Mouse (Mus musculus) midbrain, embryonic 11.5 days (tissue): Measurements from ENCODE around the gene Krtap1-4. TPM values are rescaled to one million over a fixed set of nuclear protein-coding genes. Genes with fewer than 3 reads are reported as not detected.

Experiments used
- ATAC-seq: fragments of 200-750 bp; cut with Nextera tagmentation; 2 replicates; pipeline ENCODE4 v1.8.0; 2017; ENCODE audit warnings: moderate TSS enrichment, moderate library complexity; ENCODE audit not compliant: low FRiP score
- DNase-seq: peaks from one replicate; pipeline ENCODE4 v3.0.0; 2015; ENCODE audit warnings: low spot score; ENCODE audit errors: missing footprints
- H3K27ac ChIP-seq: fragments of 300-500 bp; sonication (generic); 2 replicates; pipeline ENCODE4 v1.5.1; 2014; ENCODE audit warnings: low read depth, low read length
- H3K27me3 ChIP-seq: fragments of 300-500 bp; sonication (generic); 2 replicates; pipeline ENCODE4 v1.6.1; 2014; ENCODE audit warnings: mild to moderate bottlenecking, low read length, moderate library complexity, mixed read lengths; ENCODE audit not compliant: control insufficient read depth, insufficient read depth
- H3K36me3 ChIP-seq: fragments of 300-500 bp; sonication (generic); 2 replicates; pipeline ENCODE4 v1.6.1; 2014; ENCODE audit warnings: mild to moderate bottlenecking, low read length, moderate library complexity, mixed read lengths; ENCODE audit not compliant: control insufficient read depth, insufficient read depth
- H3K4me1 ChIP-seq: fragments of 300-500 bp; sonication (generic); 2 replicates; pipeline ENCODE4 v1.6.1; 2014; ENCODE audit warnings: low read length; ENCODE audit not compliant: control insufficient read depth, insufficient read depth
- H3K4me2 ChIP-seq: fragments of 300-500 bp; sonication (generic); 2 replicates; pipeline ENCODE4 v1.6.1; 2014; ENCODE audit warnings: mild to moderate bottlenecking, moderate library complexity
- H3K4me3 ChIP-seq: fragments of 300-500 bp; sonication (generic); 2 replicates; pipeline ENCODE4 v1.5.1; 2014; ENCODE audit warnings: low read depth, low read length
- H3K9ac ChIP-seq: fragments of 300-500 bp; sonication (generic); 2 replicates; pipeline ENCODE4 v1.6.1; 2014; ENCODE audit warnings: low read length
- H3K9me3 ChIP-seq: fragments of 300-500 bp; sonication (generic); 2 replicates; pipeline ENCODE4 v1.6.1; 2016; ENCODE audit warnings: low read length; ENCODE audit not compliant: control insufficient read depth
- WGBS: fragments of 180-500 bp; shearing (Covaris S2); extraction: QIAGEN DNeasy Blood & Tissue Kit; methylation state at CpG from one replicate; pipeline ENCODE4 v1.1.7; 2014; 5-methylcytosine and 5-hydroxymethylcytosine counted together
- polyA plus RNA-seq: library from polyadenylated mRNA; unstranded; fragments of >200 nt; fragmentation: Nextera tagmentation; extraction: Ambion mirVana; gene quantifications from 2 replicates; pipeline ENCODE4 v1.2.1, GENCODE M21; 2014

Gene Krtap1-4
- polyA plus RNA-seq, 1 experiment from 2014 or later: not detected

GRCm38 (mm10) chr11:99590981-99591380 lies 7.5 kb upstream of the Krtap1-4 start, which contains the start of gene Krtap1-3:
TSS of gene Krtap1-3 (minus strand) at chr11:99591339.
- H3K4me1 ChIP-seq: no peaks in the 10 kb centered on the region
- no peak within 1 kb of the TSS for H3K27ac ChIP-seq
- H3K9me3 ChIP-seq: no peaks in the 10 kb centered on the region
- ATAC-seq (no peak), DNase-seq (no peak)
- H3K9ac ChIP-seq: no peak within 1 kb of the TSS
- WGBS: 92% methylated on average over 6 of the region's 6 CpGs
- no peaks in the 10 kb centered on the region for H3K36me3 ChIP-seq
- no peak within 1 kb of the TSS for H3K4me3 ChIP-seq
- H3K4me2 ChIP-seq: no peak within 1 kb of the TSS
- H3K27me3 ChIP-seq: no peaks in the 10 kb centered on the region

DNA sequence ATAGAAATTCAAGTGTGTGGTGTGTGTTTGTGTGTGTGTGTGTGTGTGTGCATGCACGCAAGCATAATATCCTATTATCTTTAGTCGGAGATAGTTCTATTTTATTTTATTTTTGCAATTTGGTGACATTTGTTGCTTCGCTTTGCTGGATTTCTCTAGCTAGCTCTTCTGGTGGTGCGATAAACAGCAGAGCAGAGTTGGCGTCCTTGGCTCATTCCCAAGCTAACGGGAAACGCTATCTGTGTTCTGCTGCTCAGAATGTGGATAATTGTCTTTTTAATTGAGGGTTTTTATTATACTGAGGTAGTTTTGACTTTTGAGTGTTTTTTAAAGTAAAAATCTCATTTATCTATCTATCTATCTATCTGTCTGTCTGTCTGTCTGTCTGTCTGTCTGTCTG lies 1.6 kb upstream of the Krtap1-4 start:
- Histone ChIP-seq H3K9me3 (no peaks in the 10 kb centered on the region), H3K4me1 (no peaks in the 10 kb centered on the region), H3K4me2 (no peak overlapping the region), H3K27ac (no peak overlapping the region), H3K27me3 (no peaks in the 10 kb centered on the region), H3K9ac (no peak overlapping the region), H3K4me3 (no peak overlapping the region), H3K36me3 (no peaks in the 10 kb centered on the region)
- DNase-seq: no peak
- no peak for ATAC-seq
- WGBS: 94% methylated on average over 7 of the region's 7 CpGs

GRCm38 (mm10) chr11:99581564-99581963 lies 1.9 kb downstream of the Krtap1-4 start:
- Histone ChIP-seq H3K27ac (no peak overlapping the region), H3K27me3 (no peaks in the 10 kb centered on the region), H3K4me3 (no peak overlapping the region), H3K4me2 (no peak overlapping the region), H3K36me3 (no peaks in the 10 kb centered on the region), H3K9ac (no peak overlapping the region), H3K9me3 (no peaks in the 10 kb centered on the region), H3K4me1 (no peaks in the 10 kb centered on the region)
- DNase-seq (no peak), ATAC-seq (no peak)
- WGBS: 88% methylated on average over 6 of the region's 6 CpGs

- WGBS: 92% methylated on average over 5 of the region's 5 CpGs
- no peak for ATAC-seq
- no peak overlapping the region for H3K4me2 ChIP-seq
- no peaks in the 10 kb centered on the region for H3K27me3 ChIP-seq
- DNase-seq: no peak
- H3K4me3 ChIP-seq: no peak overlapping the region
- H3K9ac ChIP-seq: no peak overlapping the region
- H3K4me1 ChIP-seq: no peaks in the 10 kb centered on the region
- H3K9me3 ChIP-seq: no peaks in the 10 kb centered on the region
- no peak overlapping the region for H3K27ac ChIP-seq
- no peaks in the 10 kb centered on the region for H3K36me3 ChIP-seq
Measured at GRCm38 (mm10) chr11:99581051-99581450, 2.4 kb downstream of the Krtap1-4 start.

DNA sequence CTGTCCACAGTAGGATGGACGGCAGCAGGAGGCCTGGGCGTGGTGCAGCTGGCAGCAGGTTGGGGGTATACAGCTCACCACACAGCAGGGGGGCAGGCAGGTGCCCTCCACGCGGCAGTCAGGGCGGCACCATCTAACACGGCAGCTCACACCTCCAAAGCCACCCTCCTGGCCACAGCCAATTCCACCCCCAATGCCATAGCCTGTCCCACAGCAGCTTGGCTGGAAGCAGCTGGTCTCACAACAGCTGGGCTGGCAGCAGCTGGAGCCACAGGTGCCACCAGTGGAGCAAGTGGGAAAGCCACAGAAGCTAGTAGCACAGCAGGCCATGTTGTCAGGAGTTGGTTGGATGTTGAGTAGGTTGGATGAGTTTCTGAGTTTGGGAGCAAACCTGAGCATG lies 2.8 kb downstream of the Krtap1-4 start, which contains the start of gene Krtap1-5:
Gene Krtap1-5 (minus strand): TSS at position 381 of the 400 bp plus-strand sequence.
- no peaks in the 10 kb centered on the region for H3K4me1 ChIP-seq
- H3K36me3 ChIP-seq: no peaks in the 10 kb centered on the region
- H3K4me3 ChIP-seq: no peak within 1 kb of the TSS
- H3K27me3 ChIP-seq: no peaks in the 10 kb centered on the region
- ATAC-seq (no peak), DNase-seq (no peak)
- no peak within 1 kb of the TSS for H3K27ac ChIP-seq
- no peaks in the 10 kb centered on the region for H3K9me3 ChIP-seq
- 89% methylated on average over 6 of the region's 6 CpGs for WGBS
- no peak within 1 kb of the TSS for H3K4me2 ChIP-seq
- H3K9ac ChIP-seq: no peak within 1 kb of the TSS

DNA sequence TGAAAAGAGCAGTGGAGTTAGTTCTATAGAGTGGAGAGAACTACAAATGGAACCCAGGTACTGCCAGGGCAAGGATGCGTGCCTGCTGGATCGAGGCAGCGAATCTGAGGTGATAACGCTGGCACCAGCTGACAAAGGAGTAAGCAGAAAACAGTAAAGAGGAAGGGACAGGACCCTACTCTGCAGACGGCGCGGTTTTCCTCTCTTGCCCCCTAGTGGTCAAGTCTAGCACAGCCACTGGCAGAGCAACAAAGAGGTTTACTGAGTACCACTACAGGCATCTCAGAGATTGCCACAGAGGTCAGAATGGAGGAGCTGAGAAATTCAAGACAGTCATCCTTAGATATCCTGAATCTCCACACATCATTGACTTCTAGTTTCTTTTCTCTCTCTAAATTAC lies 9.3 kb downstream of the Krtap1-4 start:
- no peak overlapping the region for H3K9ac ChIP-seq
- no peak overlapping the region for H3K4me3 ChIP-seq
- H3K9me3 ChIP-seq: no peaks in the 10 kb centered on the region
- peak overlapping the region; percentile 1; the same call in 1 of the 2 replicates for H3K4me2 ChIP-seq
- H3K27me3 ChIP-seq: no peaks in the 10 kb centered on the region
- H3K36me3 ChIP-seq: no peaks in the 10 kb centered on the region
- WGBS: under 1% methylated on average over 7 of the region's 7 CpGs
- H3K27ac ChIP-seq: no peak overlapping the region
- H3K4me1 ChIP-seq: no peaks in the 10 kb centered on the region
- peak; percentile 85 for ATAC-seq
- peak; percentile 96 for DNase-seq

DNA sequence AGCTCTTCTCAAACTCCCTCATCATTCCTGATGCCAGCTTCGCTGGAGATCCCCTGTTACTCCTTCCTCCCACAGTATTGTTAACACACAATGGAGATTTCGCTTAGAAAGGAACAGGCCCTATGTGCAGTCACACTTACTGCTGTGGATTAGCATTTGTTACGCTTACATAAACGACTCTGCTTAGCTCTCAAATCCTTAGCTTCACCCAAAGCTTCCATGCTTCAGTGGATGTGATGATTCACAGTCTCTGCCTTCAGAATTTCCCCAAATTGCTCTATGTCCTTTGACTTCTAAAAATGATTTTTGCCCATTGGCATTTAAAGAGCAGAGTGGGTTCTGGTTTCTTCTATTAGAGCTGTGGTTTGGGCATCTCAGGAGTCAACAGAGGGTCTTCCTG lies 10.3 kb downstream of the Krtap1-4 start:
- Histone ChIP-seq H3K27ac (no peak overlapping the region), H3K4me3 (no peak overlapping the region), H3K4me2 (no peak overlapping the region), H3K27me3 (no peaks in the 10 kb centered on the region), H3K36me3 (no peaks in the 10 kb centered on the region), H3K9me3 (no peaks in the 10 kb centered on the region), H3K9ac (no peak overlapping the region), H3K4me1 (no peaks in the 10 kb centered on the region)
- WGBS: 19% methylated on average over 4 of the region's 4 CpGs
- ATAC-seq (no peak), DNase-seq (peak; percentile 87)

DNA sequence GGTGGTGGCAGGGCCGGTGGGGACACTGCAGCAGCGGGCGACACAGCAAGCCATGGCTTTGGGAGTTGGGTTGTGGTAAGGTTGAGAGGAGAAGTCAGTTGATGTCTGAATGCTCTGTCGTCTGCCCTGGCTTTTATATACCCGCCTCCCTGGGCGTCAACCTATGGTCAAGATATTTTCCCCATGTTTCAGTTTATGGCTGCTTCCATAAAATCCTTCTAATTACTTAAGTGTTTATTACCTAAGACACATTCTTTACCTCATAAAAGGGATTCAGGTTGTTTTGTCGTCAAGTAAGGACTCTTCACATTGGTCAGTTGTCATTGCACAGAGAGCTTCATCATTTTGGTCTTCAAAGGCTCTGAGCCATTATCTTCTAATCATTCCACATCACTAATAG lies 16.9 kb downstream of the Krtap1-4 start, which contains the start of gene Krtap3-1:
Gene Krtap3-1 (minus strand): TSS at position 101 of the 400 bp plus-strand sequence.
- Histone ChIP-seq H3K4me2 (no peak within 1 kb of the TSS), H3K4me3 (no peak within 1 kb of the TSS), H3K27me3 (no peaks in the 10 kb centered on the region), H3K27ac (no peak within 1 kb of the TSS), H3K4me1 (no peaks in the 10 kb centered on the region), H3K36me3 (no peaks in the 10 kb centered on the region), H3K9ac (no peak within 1 kb of the TSS), H3K9me3 (no peaks in the 10 kb centered on the region)
- 87% methylated on average over 7 of the region's 7 CpGs for WGBS
- ATAC-seq: no peak
- DNase-seq: no peak

GRCm38 (mm10) chr11:99562580-99562979 lies 20.9 kb downstream of the Krtap1-4 start:
- Histone ChIP-seq H3K4me3 (no peak overlapping the region), H3K27me3 (no peaks in the 10 kb centered on the region), H3K27ac (no peak overlapping the region), H3K4me2 (no peak overlapping the region), H3K9ac (no peak overlapping the region), H3K36me3 (no peaks in the 10 kb centered on the region), H3K4me1 (no peaks in the 10 kb centered on the region), H3K9me3 (no peaks in the 10 kb centered on the region)
- ATAC-seq (no peak), DNase-seq (no peak)
- 76% methylated on average over 6 of the region's 6 CpGs for WGBS
